Mouse (Mus musculus): ENCODE results near the gene Pbsn.
"Not testable (repeated sequence)": the region's sequence is repeated elsewhere in the genome, so short reads cannot be mapped to it uniquely, and the experiment has no call there.

Gene Pbsn

GRCm38 (mm10) chrX:77853523-77853922 lies at the start of gene Pbsn:
Pbsn (minus strand) TSS chrX:77853623.
- no peak for DNase-seq (ENCODE audit: low spot score)

GRCm38 (mm10) chrX:77880033-77880432 lies 26.6 kb upstream of the Pbsn start:
- DNase-seq (ENCODE audit: low spot score): not testable (repeated sequence)

GRCm38 (mm10) chrX:77864458-77864857 lies 11.0 kb upstream of the Pbsn start, which contains the start of gene Gm14744:
Gm14744 (plus strand) TSS chrX:77864758.
- DNase-seq (ENCODE audit: low spot score): not testable (repeated sequence)

- DNase-seq (ENCODE audit: low spot score): no peak
Observed at GRCm38 (mm10) chrX:77812031-77812430, 41.4 kb downstream of the Pbsn start.

GRCm38 (mm10) chrX:77810608-77811206 lies 42.7 kb downstream of the Pbsn start:
- peak; percentile 50 for DNase-seq (ENCODE audit: low spot score)

- DNase-seq (ENCODE audit: low spot score): peak; percentile 20
Observed at GRCm38 (mm10) chrX:77808602-77809001, 44.8 kb downstream of the Pbsn start.

- no peak for DNase-seq (ENCODE audit: low spot score)
Observed at GRCm38 (mm10) chrX:77802293-77802692, 51.1 kb downstream of the Pbsn start.

GRCm38 (mm10) chrX:77801543-77801942 lies 51.9 kb downstream of the Pbsn start:
- no peak for DNase-seq (ENCODE audit: low spot score)

GRCm38 (mm10) chrX:77799554-77799953 lies 53.9 kb downstream of the Pbsn start:
- DNase-seq (ENCODE audit: low spot score): no peak

- no peak for DNase-seq (ENCODE audit: low spot score)
Observed at GRCm38 (mm10) chrX:77797801-77798200, 55.6 kb downstream of the Pbsn start.

GRCm38 (mm10) chrX:77796916-77797315 lies 56.5 kb downstream of the Pbsn start:
- DNase-seq (ENCODE audit: low spot score): no peak

GRCm38 (mm10) chrX:77796238-77796835 lies 57.1 kb downstream of the Pbsn start, which contains the start of gene Prkx:
Prkx (minus strand) TSS chrX:77796278.
- no peak for DNase-seq (ENCODE audit: low spot score)

GRCm38 (mm10) chrX:77795858-77796174 lies 57.6 kb downstream of the Pbsn start:
- peak; percentile 85 for DNase-seq (ENCODE audit: low spot score)

GRCm38 (mm10) chrX:77794962-77795857 lies 58.2 kb downstream of the Pbsn start:
- DNase-seq (ENCODE audit: low spot score): no peak

- DNase-seq (ENCODE audit: low spot score): no peak
Observed at GRCm38 (mm10) chrX:77788675-77789074, 64.7 kb downstream of the Pbsn start.

Data from ovary, postnatal 36 days (tissue).